Mouse (Mus musculus): ENCODE measurements at regions not wholly inside any gene's neighbourhood (a gene's known extent, or its start where the extent isn't known, plus 50 kb on each side); places are given as distances from the start of the nearest gene placed in this dataset.

- no peak for TF ChIP-seq POLR2A (IDR thresholded peaks at IDR 0.05; ENCODE audit: borderline replicate concordance, control insufficient read depth, low read depth, low read length)
- TF ChIP-seq CTCF (IDR thresholded peaks at IDR 0.05; ENCODE audit: control insufficient read depth, insufficient read depth, low read length): peak; percentile 54
- Histone ChIP-seq H3K4me3 (replicated peaks; ENCODE audit: control insufficient read depth, low read depth, low read length) (no peak overlapping the region), H3K4me1 (ENCODE audit: control insufficient read depth, insufficient read depth, low read length) (no peaks in the 10 kb centered on the region), H3K27ac (ENCODE audit: control insufficient read depth, insufficient read depth, low read depth, low read length, poor library complexity) (no peak overlapping the region)
- WGBS: 0% methylated on average over 2 of the region's 2 CpGs
Observed at GRCm38 (mm10) chr13:105377038-105377437, 66.4 kb upstream of the Htr1a start.

- 83% methylated on average over 9 of the region's 9 CpGs for WGBS
- no peak for TF ChIP-seq POLR2A (IDR thresholded peaks at IDR 0.05; ENCODE audit: borderline replicate concordance, control insufficient read depth, low read depth, low read length)
- no peak for TF ChIP-seq CTCF (IDR thresholded peaks at IDR 0.05; ENCODE audit: control insufficient read depth, insufficient read depth, low read length)
Observed at GRCm38 (mm10) chr13:105378587-105378986, 64.9 kb upstream of the Htr1a start.

GRCm38 (mm10) chr13:105387016-105387772, 56.2 kb upstream of the Htr1a start:
- Histone ChIP-seq H3K27ac (ENCODE audit: control insufficient read depth, insufficient read depth, low read depth, low read length, poor library complexity) (no peak overlapping the region), H3K4me3 (replicated peaks; ENCODE audit: control insufficient read depth, low read depth, low read length) (no peak overlapping the region), H3K4me1 (ENCODE audit: control insufficient read depth, insufficient read depth, low read length) (no peaks in the 10 kb centered on the region)
- no peak for TF ChIP-seq POLR2A (IDR thresholded peaks at IDR 0.05; ENCODE audit: borderline replicate concordance, control insufficient read depth, low read depth, low read length)
- TF ChIP-seq CTCF (IDR thresholded peaks at IDR 0.05; ENCODE audit: control insufficient read depth, insufficient read depth, low read length): no peak
- WGBS: 45% methylated on average over 4 of the region's 4 CpGs

More at GRCm38 (mm10) chr13:105378587-105378986, 64.9 kb upstream of the Htr1a start:
- Histone ChIP-seq H3K4me3 (replicated peaks; ENCODE audit: control insufficient read depth, low read depth, low read length) (no peak overlapping the region), H3K4me1 (ENCODE audit: control insufficient read depth, insufficient read depth, low read length) (no peaks in the 10 kb centered on the region), H3K27ac (ENCODE audit: control insufficient read depth, insufficient read depth, low read depth, low read length, poor library complexity) (no peak overlapping the region)

Data from bone marrow, adult 2 months (tissue).